Mouse (Mus musculus): ENCODE data around the gene Ciart.

- TF ChIP-seq CTCF (IDR thresholded peaks at IDR 0.05; ENCODE audit: low read depth) (no peak), EP300 (IDR thresholded peaks at IDR 0.05; ENCODE audit: low read depth) (no peak)
Measured at GRCm38 (mm10) chr3:95867408-95867807, 14.6 kb downstream of the Ciart start.
